Mouse (Mus musculus): Measurements from ENCODE around the gene Tlnrd1. TPM values are rescaled to one million over a fixed set of nuclear protein-coding genes. Genes with fewer than 3 reads are reported as not detected.

The Tlnrd1 gene
- polyA plus RNA-seq, 1 experiment from 2014 or later: 20.4 TPM

DNA sequence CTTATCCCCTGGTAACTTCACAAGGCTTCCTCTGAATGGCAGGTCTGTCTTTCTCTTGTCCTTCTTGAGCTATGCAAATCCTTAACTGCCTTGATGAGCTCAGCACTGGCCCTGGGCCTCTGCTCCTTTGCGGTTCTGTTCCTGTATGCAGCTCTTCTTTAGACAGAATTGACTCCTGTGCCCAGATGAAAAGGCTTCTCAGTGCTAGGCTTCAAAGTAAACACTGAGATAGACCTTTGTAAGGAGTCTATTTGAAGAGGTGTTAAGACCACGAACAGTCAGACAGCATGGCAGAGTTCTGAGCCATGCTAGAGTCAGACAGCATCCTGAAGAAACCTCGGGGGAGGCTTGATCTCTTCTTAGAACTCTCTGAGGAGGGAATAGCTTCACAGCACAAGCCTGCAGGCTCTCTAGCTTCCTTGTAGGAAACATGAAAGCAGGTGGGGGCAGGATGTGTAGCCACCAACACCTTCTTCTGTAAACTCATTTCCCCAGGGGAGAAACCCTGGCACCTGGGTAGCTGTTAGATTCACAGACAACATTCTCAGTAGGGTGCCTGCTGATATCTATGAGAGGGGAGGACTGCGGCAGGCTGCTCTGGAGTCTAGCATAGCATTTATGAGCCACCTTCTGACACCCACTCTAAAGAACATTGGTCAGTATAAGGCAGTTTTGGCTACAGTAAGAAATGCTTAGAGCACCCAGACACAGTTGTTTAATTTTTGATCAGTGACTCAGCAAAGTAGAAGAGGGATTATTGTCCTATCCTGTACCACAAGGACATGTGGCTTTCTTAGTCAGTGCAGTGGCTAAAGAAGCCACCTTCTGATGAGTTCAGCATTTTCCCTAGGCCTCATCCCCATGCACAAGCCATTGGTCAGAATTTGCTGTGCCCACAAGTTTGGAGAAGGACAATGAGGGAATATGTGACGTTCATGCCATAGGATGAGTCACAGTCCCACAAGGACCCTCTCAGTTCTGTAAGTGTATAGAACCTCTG lies 31.4 kb downstream of the Tlnrd1 start:
- H3K4me3 ChIP-seq: no peak overlapping the region
- no peaks in the 10 kb centered on the region for H3K9me3 ChIP-seq
- WGBS: 34% methylated on average over 5 of the region's 5 CpGs
- peaks cover 9% of the 10 kb centered on the region; the same call in 1 of the 2 replicates for H3K4me1 ChIP-seq
- no peak for DNase-seq (ENCODE audit: low spot score)
- no peaks in the 10 kb centered on the region for H3K36me3 ChIP-seq
- no peak overlapping the region for H3K27ac ChIP-seq
- no peaks in the 10 kb centered on the region for H3K27me3 ChIP-seq (ENCODE audit: insufficient read depth, poor library complexity, severe bottlenecking)

DNA sequence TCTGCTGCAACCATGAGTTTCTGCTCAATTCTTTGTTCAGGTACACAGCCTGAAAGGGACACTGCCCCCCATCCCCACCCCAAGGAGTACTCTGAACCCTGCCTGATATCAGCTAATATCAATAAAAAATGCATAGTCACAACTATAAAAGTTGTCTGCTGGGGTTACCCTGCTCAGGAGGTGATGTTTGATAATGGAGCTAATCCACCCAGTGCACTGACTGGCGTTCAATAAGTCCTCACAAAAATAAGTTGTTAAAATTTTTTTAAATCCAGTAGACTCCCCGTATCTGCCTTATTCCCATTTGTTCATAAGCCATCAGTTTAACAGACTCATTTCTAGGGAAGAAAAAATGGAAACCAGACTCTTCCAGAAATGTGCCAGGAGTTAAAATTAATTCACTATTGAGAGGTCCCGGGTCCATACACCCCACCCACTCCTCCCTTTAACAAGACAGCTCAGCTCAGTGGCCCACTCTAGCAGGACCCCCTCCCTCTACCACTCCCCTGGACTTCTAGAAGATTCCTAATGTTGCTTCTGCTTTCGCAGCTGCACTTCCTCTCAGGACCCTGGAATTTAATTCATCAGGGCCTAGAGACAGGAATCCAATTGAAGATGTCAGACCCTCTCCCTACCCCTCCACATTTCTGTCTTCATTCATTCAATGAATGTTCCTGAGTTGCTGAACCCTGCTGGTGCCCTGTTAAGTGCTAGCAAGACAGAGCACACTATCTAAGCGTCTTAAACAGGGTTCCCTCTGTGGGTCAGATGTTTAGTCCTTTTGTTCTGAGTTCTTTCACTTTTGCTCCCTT lies 32.3 kb downstream of the Tlnrd1 start:
- Histone ChIP-seq H3K27me3 (ENCODE audit: insufficient read depth, poor library complexity, severe bottlenecking) (no peaks in the 10 kb centered on the region), H3K9me3 (no peaks in the 10 kb centered on the region), H3K4me1 (peaks cover 6% of the 10 kb centered on the region; the same call in 1 of the 2 replicates), H3K4me3 (no peak overlapping the region), H3K36me3 (no peaks in the 10 kb centered on the region), H3K27ac (no peak overlapping the region)
- WGBS: 69% methylated on average over 5 of the region's 5 CpGs
- DNase-seq (ENCODE audit: low spot score): no peak

DNA sequence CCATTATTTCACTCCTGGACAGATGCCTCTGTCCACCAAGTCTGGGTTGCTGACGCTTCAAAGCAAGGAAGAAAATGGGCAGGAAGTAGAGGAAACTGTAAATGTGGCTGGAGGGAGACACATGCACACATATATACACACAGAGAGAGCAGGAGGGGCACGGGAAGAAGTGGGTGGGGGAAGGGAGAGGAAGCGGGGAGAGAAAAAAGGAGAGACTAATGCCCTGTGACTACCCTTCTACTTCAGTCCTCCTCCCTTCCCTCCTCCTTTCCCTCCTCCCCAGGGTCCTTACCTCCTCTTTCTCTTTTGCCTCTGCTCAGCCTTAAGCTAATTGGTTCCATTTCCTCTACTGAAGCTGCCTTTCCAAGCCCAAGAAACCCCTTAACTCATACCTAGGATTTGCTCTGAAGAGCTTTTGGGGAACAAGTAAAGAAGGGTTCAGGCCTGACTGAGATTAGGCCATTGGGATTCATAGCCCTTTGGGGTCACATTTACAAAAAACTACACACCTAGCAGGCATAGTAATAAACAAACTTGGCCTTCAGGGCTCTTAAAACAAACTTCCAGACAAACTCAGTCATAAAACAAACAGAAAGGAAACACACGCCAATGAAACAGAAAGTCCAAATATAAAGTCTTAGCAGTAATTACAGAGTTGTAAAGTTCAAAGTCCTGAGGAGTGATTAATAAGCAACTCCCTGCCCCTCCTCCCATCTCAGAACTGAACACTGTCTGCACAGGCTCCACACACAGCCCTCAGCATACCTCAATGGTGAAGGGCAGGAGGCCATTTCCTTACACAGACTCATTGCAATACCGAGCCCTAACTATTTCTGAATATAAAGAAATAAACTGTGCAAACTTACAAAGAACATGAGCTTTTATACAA lies 36.7 kb downstream of the Tlnrd1 start:
- no peak for DNase-seq (ENCODE audit: low spot score)
- no peaks in the 10 kb centered on the region for H3K9me3 ChIP-seq
- no peak overlapping the region for H3K4me3 ChIP-seq
- H3K27ac ChIP-seq: no peak overlapping the region
- no peaks in the 10 kb centered on the region for H3K36me3 ChIP-seq
- WGBS: 60% methylated on average over 5 of the region's 5 CpGs
- H3K27me3 ChIP-seq (ENCODE audit: insufficient read depth, poor library complexity, severe bottlenecking): no peaks in the 10 kb centered on the region
- H3K4me1 ChIP-seq: 0 out of 2 replicates have a peak, but pooled peaks cover 7% of the 10 kb centered on the region

DNA sequence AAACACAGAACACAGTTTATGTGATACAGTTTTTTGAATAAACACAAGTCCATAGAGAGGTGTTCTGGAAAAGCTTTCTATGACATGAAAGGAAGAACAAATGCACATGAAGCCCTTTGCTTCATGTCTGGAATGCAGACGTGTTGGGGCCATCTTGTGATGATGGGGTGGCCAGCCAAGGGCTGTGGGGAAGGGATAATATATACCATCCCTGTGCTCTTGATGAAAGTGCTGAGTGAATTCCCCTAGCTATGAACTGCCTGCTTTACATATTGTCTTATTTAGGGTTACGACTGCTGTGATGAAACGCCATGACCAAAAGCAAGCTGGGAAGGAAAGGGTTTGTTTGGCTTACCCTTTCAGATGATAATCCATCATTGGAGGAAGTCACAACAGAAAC lies 39.3 kb downstream of the Tlnrd1 start:
- Histone ChIP-seq H3K9me3 (no peaks in the 10 kb centered on the region), H3K36me3 (no peaks in the 10 kb centered on the region), H3K4me3 (no peak overlapping the region), H3K27me3 (ENCODE audit: insufficient read depth, poor library complexity, severe bottlenecking) (no peaks in the 10 kb centered on the region), H3K4me1 (peaks cover 10% of the 10 kb centered on the region; the same call in 1 of the 2 replicates), H3K27ac (no peak overlapping the region)
- WGBS: 85% methylated on average over 3 of the region's 3 CpGs
- DNase-seq (ENCODE audit: low spot score): no peak

DNA sequence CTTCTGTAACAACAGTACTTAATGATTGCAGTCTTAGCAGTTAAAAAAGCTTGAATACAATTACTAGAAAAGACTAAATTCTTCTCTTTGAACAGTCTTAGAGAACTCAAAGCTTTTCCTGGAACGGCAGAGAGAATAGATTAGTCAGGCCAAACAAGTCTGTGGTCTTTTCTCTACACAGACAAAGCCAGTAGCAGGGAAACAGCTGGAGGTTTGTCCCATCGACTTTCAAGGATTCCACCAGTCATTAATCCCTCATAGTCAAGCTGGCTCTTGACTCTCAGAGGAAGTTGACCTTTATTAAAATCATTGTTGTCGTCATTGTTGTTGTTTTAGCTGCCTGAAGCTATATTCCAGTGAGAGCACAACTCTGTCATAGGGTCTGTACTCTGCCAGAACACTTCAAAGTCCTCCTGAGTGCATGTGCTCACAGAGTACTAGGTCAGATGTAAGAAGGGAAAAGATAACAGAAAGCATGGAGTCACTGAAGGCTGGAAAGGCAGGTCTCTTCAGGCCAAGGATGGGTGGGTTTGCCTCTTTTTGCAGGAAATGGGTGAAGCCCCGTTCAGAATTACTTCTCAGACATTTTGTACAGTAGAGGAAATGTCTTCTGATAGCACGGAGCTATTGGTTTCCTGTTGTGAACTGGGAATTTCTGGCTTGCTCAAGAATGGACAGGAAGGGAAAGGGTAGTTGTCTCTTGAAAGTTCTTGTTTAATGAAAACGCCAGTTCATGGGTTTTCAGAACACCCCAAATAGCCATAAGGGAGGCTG lies 41.4 kb downstream of the Tlnrd1 start:
- 57% methylated on average over 6 of the region's 6 CpGs for WGBS
- no peak overlapping the region for H3K4me3 ChIP-seq
- DNase-seq (ENCODE audit: low spot score): no peak
- H3K27me3 ChIP-seq (ENCODE audit: insufficient read depth, poor library complexity, severe bottlenecking): no peaks in the 10 kb centered on the region
- H3K36me3 ChIP-seq: no peaks in the 10 kb centered on the region
- H3K4me1 ChIP-seq: peaks cover 10% of the 10 kb centered on the region; the same call in 1 of the 2 replicates
- peak overlapping the region; percentile 31; the same call in 1 of the 2 replicates for H3K27ac ChIP-seq
- H3K9me3 ChIP-seq: no peaks in the 10 kb centered on the region

DNA sequence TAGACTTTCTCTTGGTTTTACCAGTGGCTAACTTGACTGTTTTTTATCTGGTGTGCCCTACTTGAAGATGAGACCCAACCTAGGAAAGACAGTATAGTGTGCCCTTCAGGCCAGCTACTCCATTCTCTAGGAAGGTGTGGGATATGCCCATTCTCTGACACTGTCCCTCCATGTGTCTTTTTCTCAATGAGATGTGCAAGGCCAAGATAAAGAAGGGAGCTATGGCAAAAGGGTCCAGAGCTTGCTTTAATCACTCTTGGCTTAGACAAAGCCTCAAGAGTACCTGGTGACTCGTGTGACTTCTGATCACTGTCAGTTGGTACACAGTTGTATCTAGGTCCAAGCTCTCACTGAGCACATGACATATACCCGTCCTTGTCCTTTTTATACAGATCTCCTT lies 44.0 kb downstream of the Tlnrd1 start:
- Histone ChIP-seq H3K27ac (no peak overlapping the region), H3K9me3 (no peaks in the 10 kb centered on the region), H3K36me3 (no peaks in the 10 kb centered on the region), H3K27me3 (ENCODE audit: insufficient read depth, poor library complexity, severe bottlenecking) (no peaks in the 10 kb centered on the region), H3K4me3 (no peak overlapping the region), H3K4me1 (peaks cover 7% of the 10 kb centered on the region; the same call in 1 of the 2 replicates)
- DNase-seq (ENCODE audit: low spot score): no peak
- 76% methylated on average over 2 of the region's 2 CpGs for WGBS

DNA sequence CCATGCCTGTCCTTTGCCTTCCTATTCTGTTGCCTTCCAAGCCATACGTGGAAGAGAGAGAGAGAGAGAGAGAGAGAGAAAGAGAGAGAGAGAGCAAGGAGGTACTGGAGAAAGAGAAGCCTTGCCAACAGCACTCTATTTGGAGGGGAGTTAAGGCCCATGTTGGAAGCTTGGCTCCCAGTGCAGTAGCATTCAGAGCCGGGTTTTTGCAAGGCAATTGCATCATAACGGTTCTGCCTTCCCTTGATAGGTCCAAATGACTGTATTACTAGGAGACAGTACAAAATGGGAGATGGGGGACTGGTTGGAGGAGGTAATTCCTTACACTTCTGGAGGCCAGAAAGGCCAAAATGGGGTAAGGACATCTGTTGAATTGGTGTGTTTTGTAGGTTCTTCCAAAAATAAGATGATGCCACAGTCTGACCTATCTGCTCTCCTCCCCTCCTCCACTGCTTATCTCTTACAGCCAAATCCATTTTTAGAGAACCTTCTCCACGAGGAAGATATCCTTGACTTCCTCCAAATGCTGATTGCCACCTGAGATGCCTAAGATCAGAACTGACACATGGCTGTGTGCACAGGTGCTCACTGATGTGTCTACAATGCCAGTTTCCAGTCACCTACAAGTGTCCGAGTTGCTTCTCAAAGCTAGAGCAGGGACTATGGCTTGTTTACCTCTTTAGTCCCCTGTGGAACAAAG lies 45.4 kb downstream of the Tlnrd1 start:
- H3K9me3 ChIP-seq: no peaks in the 10 kb centered on the region
- WGBS: 69% methylated on average over 5 of the region's 5 CpGs

More for the DNA sequence above, 45.4 kb downstream of the Tlnrd1 start:
- no peak for DNase-seq (ENCODE audit: low spot score)
- Histone ChIP-seq H3K36me3 (no peaks in the 10 kb centered on the region), H3K27ac (no peak overlapping the region), H3K27me3 (ENCODE audit: insufficient read depth, poor library complexity, severe bottlenecking) (no peaks in the 10 kb centered on the region), H3K4me3 (no peak overlapping the region), H3K4me1 (peaks cover 7% of the 10 kb centered on the region; the same call in 1 of the 2 replicates)

Other genes with a start within 250 kb of the Tlnrd1 start
- gene Il16, start 138.6 kb downstream of the Tlnrd1 start, polyA plus RNA-seq (2016; fragmentation: Nextera tagmentation; extraction: Ambion mirVana): 1.7 and 2.0 TPM in 2 replicates
- gene Cfap161, start 89.4 kb downstream of the Tlnrd1 start, polyA plus RNA-seq (2016; fragmentation: Nextera tagmentation; extraction: Ambion mirVana): 1.1 and 3.7 TPM in 2 replicates
- gene Mesd, start 161 bp upstream of the Tlnrd1 start, polyA plus RNA-seq (2016; fragmentation: Nextera tagmentation; extraction: Ambion mirVana): 93.8 and 103 TPM in 2 replicates
- gene Cemip, start 202.2 kb upstream of the Tlnrd1 start, polyA plus RNA-seq (2016; fragmentation: Nextera tagmentation; extraction: Ambion mirVana): 0.41 and 0.70 TPM in 2 replicates

Measured in heart, embryonic 10.5 days (tissue).